Mouse (Mus musculus): ENCODE measurements around the gene Olfr1166. TPM values are rescaled to one million over a fixed set of nuclear protein-coding genes. Genes with fewer than 3 reads are reported as not detected.

Olfr1166 gene
- not detected in 2 replicates for polyA plus RNA-seq (2012; rRNA removed; ENCODE audit: low replicate concordance)

GRCm38 (mm10) chr2:88128172-88128571 is at the start of gene Olfr1166:
Gene Olfr1166 (minus strand): TSS chr2:88128272.

GRCm38 (mm10) chr2:88155093-88155492 is 27.0 kb upstream of the Olfr1166 start, which contains the start of gene Olfr1167:
Gene Olfr1167 (minus strand): TSS chr2:88155193.

GRCm38 (mm10) chr2:88093866-88094265 is 34.2 kb downstream of the Olfr1166 start, which contains the start of gene Olfr1164:
Gene Olfr1164 (minus strand): TSS chr2:88093966.

Other genes starting within 250 kb of the Olfr1166 start
- gene Olfr1153, start 233.3 kb downstream of the Olfr1166 start, polyA plus RNA-seq (2012; rRNA removed; ENCODE audit: low replicate concordance): not detected in 2 replicates
- gene Olfr1154, start 223.1 kb downstream of the Olfr1166 start, polyA plus RNA-seq (2012; rRNA removed; ENCODE audit: low replicate concordance): not detected in 2 replicates
- gene Olfr1155, start 183.1 kb downstream of the Olfr1166 start, polyA plus RNA-seq (2012; rRNA removed; ENCODE audit: low replicate concordance): not detected in 2 replicates
- not detected in 2 replicates for gene Olfr1156, start 175.2 kb downstream of the Olfr1166 start, polyA plus RNA-seq (2012; rRNA removed; ENCODE audit: low replicate concordance)
- gene Olfr1157, start 160.0 kb downstream of the Olfr1166 start, polyA plus RNA-seq (2012; rRNA removed; ENCODE audit: low replicate concordance): not detected in 2 replicates
- gene Olfr74, start 153.6 kb downstream of the Olfr1166 start, polyA plus RNA-seq (2012; rRNA removed; ENCODE audit: low replicate concordance): not detected in 2 replicates
- not detected in 2 replicates for gene Olfr1158, start 138.2 kb downstream of the Olfr1166 start, polyA plus RNA-seq (2012; rRNA removed; ENCODE audit: low replicate concordance)
- not detected in 2 replicates for gene Olfr1160, start 120.0 kb downstream of the Olfr1166 start, polyA plus RNA-seq (2012; rRNA removed; ENCODE audit: low replicate concordance)
- gene Olfr1161, start 105.5 kb downstream of the Olfr1166 start, polyA plus RNA-seq (2012; rRNA removed; ENCODE audit: low replicate concordance): not detected in 2 replicates
- gene Olfr73, start 90.6 kb downstream of the Olfr1166 start, polyA plus RNA-seq (2012; rRNA removed; ENCODE audit: low replicate concordance): not detected in 2 replicates
- gene Olfr1162, start 77.1 kb downstream of the Olfr1166 start, polyA plus RNA-seq (2012; rRNA removed; ENCODE audit: low replicate concordance): not detected in 2 replicates
- not detected in 2 replicates for gene Olfr1163, start 56.4 kb downstream of the Olfr1166 start, polyA plus RNA-seq (2012; rRNA removed; ENCODE audit: low replicate concordance)
- gene Olfr1164, start 34.3 kb downstream of the Olfr1166 start, polyA plus RNA-seq (2012; rRNA removed; ENCODE audit: low replicate concordance): not detected in 2 replicates
- gene Olfr1167, start 26.9 kb upstream of the Olfr1166 start, polyA plus RNA-seq (2012; rRNA removed; ENCODE audit: low replicate concordance): not detected in 2 replicates
- not detected in 2 replicates for gene Olfr1168, start 53.6 kb upstream of the Olfr1166 start, polyA plus RNA-seq (2012; rRNA removed; ENCODE audit: low replicate concordance)
- gene Olfr1170, start 100.1 kb upstream of the Olfr1166 start, polyA plus RNA-seq (2012; rRNA removed; ENCODE audit: low replicate concordance): not detected in 2 replicates
- not detected in 2 replicates for gene Olfr1173, start 151.6 kb upstream of the Olfr1166 start, polyA plus RNA-seq (2012; rRNA removed; ENCODE audit: low replicate concordance)
- not detected in 2 replicates for gene Olfr1174-ps, start 186.9 kb upstream of the Olfr1166 start, polyA plus RNA-seq (2012; rRNA removed; ENCODE audit: low replicate concordance)
- not detected in 2 replicates for gene Olfr1175-ps, start 198.9 kb upstream of the Olfr1166 start, polyA plus RNA-seq (2012; rRNA removed; ENCODE audit: low replicate concordance)
- not detected in 2 replicates for gene Olfr1176, start 208.4 kb upstream of the Olfr1166 start, polyA plus RNA-seq (2012; rRNA removed; ENCODE audit: low replicate concordance)
- gene Olfr1177-ps, start 218.2 kb upstream of the Olfr1166 start, polyA plus RNA-seq (2012; rRNA removed; ENCODE audit: low replicate concordance): not detected in 2 replicates

Data from subcutaneous adipose tissue, adult 2 months (tissue).